Mouse (Mus musculus): ENCODE results near the gene Slx. TPM values are rescaled to one million over a fixed set of nuclear protein-coding genes. Genes with fewer than 3 reads are reported as not detected.
"Not testable (repeated sequence)": the region's sequence is repeated elsewhere in the genome, so short reads cannot be mapped to it uniquely, and the experiment has no call there.

Slx gene
- polyA plus RNA-seq (2014; fragmentation: Nextera tagmentation; extraction: Ambion mirVana) = not detected in 2 replicates

- H3K36me3 ChIP-seq (ENCODE audit: control insufficient read depth, insufficient read depth, low read length); H3K27me3 ChIP-seq (ENCODE audit: control insufficient read depth, insufficient read depth, low read length); H3K4me1 ChIP-seq (ENCODE audit: control insufficient read depth, insufficient read depth, low read length); H3K4me2 ChIP-seq (ENCODE audit: low read length); DNase-seq; H3K9ac ChIP-seq (replicated peaks; ENCODE audit: low read length); ATAC-seq (ENCODE audit: low FRiP score, low TSS enrichment); H3K4me3 ChIP-seq (replicated peaks; ENCODE audit: low read depth, low read length); H3K27ac ChIP-seq (replicated peaks; ENCODE audit: low read depth, low read length); H3K9me3 ChIP-seq (ENCODE audit: control insufficient read depth, low read length): not testable (repeated sequence)
- 64% methylated on average over 3 of the region's 3 CpGs for WGBS
Measured at GRCm38 (mm10) chrX:26545465-26545864, at the start of gene Slx. TSS of gene Slx (minus strand) at chrX:26545565.

Small RNA genes within 50 kb of the gene (microRNA-seq; reads per million reads assigned to microRNA genes)
- not detected for gene Gm27341

Other genes starting within 250 kb of the Slx start
- not detected in 2 replicates for gene Gm2030, start 235.5 kb downstream of the Slx start, polyA plus RNA-seq (2014; fragmentation: Nextera tagmentation; extraction: Ambion mirVana)
- not detected in 2 replicates for gene Gm14525, start 157.1 kb upstream of the Slx start, polyA plus RNA-seq (2014; fragmentation: Nextera tagmentation; extraction: Ambion mirVana)